Mouse (Mus musculus): Measurements from ENCODE around the gene Hoxa9. TPM values are rescaled to one million over a fixed set of nuclear protein-coding genes. Genes with fewer than 3 reads are reported as not detected.

Hoxa9 gene
- total RNA-seq, 2 experiments from 2014 or later, result 7.8 to 8.3 TPM

DNA sequence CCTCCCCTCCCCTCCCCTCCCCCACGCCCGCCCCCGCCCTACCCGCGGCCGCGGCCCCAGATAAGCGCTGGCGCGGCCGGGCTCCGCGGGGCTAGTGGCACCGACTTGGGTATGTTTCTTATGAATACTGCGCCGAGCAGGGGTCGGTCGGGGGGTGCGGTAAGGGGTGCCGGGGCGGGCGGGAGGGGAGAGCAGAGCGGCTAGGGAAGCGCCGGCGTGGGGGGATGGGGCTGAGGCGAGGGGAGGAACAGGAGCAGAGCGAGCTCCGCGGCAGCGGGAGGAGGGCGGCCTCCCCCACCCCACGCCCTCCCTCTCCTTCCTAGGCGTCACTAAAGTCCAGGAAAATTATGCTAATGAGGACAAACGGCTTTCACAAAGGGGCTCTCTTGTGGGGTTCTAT is 55.0 kb downstream of the Hoxa9 start:
- DNase-seq, result no peak
- intact Hi-C loops (cut with DNase I; ENCODE audit: low total_unique reads), result no loop called here

DNA sequence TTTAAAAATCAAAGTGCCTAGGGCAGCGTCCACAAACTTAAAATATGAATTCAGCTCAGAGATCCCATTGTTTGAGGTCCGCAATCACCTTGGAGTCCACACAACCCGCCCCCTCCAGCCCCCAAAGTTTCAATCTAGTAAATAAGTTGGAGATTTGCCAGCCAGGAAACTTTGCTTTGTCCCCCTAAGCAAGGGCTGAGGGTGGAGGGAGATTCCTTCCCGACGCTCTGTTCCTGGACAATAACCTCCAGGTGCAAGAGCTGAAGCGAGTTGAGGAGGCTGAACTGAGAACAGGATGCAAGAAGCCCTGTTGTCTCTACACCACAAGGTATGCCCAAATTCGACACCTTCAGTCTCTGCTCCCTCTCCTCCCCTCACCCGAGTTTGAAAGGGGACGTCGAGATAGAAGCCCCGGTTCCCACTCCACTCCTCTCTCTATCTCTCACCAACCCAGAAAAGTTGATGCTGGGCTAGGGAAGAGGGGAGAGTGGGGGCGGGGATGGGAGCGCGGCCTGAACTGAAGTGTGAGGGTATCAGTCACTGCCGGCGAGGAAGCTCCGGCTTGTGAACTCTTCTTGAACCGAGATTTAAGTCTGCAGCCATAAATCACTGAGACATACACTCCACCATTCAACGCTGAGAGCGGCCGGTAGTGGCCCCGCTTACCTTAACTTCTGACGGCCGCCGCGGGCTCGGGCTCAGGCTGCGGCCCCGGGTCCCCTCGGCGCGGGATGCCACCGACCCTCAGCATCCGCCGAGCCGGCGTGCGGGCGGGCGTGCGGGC is 55.7 kb downstream of the Hoxa9 start:
- intact Hi-C loops (cut with DNase I; ENCODE audit: low total_unique reads), result no loop called here
- DNase-seq, result no peak

DNA sequence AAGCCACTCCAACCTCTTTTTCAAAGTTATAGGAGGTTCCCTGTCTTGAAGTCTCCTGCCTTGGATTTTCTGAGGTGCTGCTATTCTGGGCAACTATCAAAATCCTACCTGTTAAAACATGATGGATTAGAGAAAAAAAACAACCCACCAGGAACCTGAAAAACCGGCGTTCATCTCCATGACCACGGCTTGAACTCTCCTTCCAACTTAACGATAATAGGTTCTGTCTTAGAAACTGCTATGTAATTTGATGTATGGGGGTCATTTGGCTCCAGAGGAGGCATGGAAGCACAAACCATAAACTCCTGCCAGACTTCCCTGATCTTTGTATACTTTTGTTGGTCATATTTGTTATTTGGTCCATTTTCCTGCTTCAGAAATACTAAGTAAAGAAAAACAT is 57.2 kb downstream of the Hoxa9 start:
- no peak for DNase-seq
- intact Hi-C loops (cut with DNase I; ENCODE audit: low total_unique reads), result no loop called here

Small RNA genes lying within 50 kb of the gene (microRNA-seq; reads per million reads assigned to microRNA genes)
- gene Mir196b, result 7,572 to 8,678 reads per million in 2 experiments

Other genes starting within 250 kb of the Hoxa9 start
- gene Skap2, start 218.5 kb downstream of the Hoxa9 start, total RNA-seq (2021), result 1 to 10 TPM; 4.6 to 4.8 TPM
- gene Hoxa1, start 72.8 kb downstream of the Hoxa9 start, total RNA-seq (2021), result under 1 TPM; 0.16 to 0.20 TPM
- gene Hoxa2, start 66.3 kb downstream of the Hoxa9 start, total RNA-seq (2021), result under 1 TPM; 0.78 to 0.86 TPM
- gene 5730596B20Rik, start 53.6 kb downstream of the Hoxa9 start, total RNA-seq (2021), result under 1 TPM; 0.08 to 0.11 TPM
- gene Hoxa4, start 39.3 kb downstream of the Hoxa9 start, total RNA-seq (2021), result 1 to 10 TPM; 4.1 to 4.9 TPM
- 1 to 10 TPM; 1.9 to 2.5 TPM for gene Hoxa5, start 26.5 kb downstream of the Hoxa9 start, total RNA-seq (2021)
- gene Hoxa6, start 22.4 kb downstream of the Hoxa9 start, total RNA-seq (2021), result 1 to 10 TPM in 1 of 2 experiments, under 1 TPM in 1; 0.74 to 1.3 TPM
- gene Hoxa3, start 17.8 kb downstream of the Hoxa9 start, total RNA-seq (2021), result 1 to 10 TPM; 2.4 to 3.1 TPM
- gene Gm28308, start 17.8 kb downstream of the Hoxa9 start, total RNA-seq (2021), result under 1 TPM in 1 of 2 experiments, not detected in 1; 0.51 TPM
- gene Hoxa7, start 9.2 kb downstream of the Hoxa9 start, total RNA-seq (2021), result 1 to 10 TPM; 6.3 to 7.3 TPM
- gene Hoxa10, start 9.8 kb upstream of the Hoxa9 start, total RNA-seq (2021), result 10 to 100 TPM; 16.3 to 22.7 TPM
- gene Hoxa11, start 14.7 kb upstream of the Hoxa9 start, total RNA-seq (2021), result 1 to 10 TPM; 1.5 to 4.0 TPM
- gene Hoxa13, start 29.8 kb upstream of the Hoxa9 start, total RNA-seq (2021), result 1 to 10 TPM in 1 of 2 experiments, under 1 TPM in 1; 0.24 to 1.7 TPM
- gene Evx1, start 82.4 kb upstream of the Hoxa9 start, total RNA-seq (2021), result not detected